Mouse (Mus musculus) neutrophil, adult 59 days (primary cell): ENCODE measurements around the gene Olfr487. TPM values are rescaled to one million over a fixed set of nuclear protein-coding genes. Genes with fewer than 3 reads are reported as not detected.

ENCODE experiments used
- total RNA-seq, 2 experiments: library from RNA; stranded (reverse); gene quantifications; 1 replicate in 1 of 2; 2 replicates in 1 of 2; pipeline ENCODE4 v1.2.4; 2023

Gene Olfr487
- total RNA-seq = not detected

GRCm38 (mm10) chr7:108214536-108214935 is at the start of gene Olfr487:
Gene Olfr487 (minus strand): TSS chr7:108214636.

GRCm38 (mm10) chr7:108258247-108258646 is 43.8 kb upstream of the Olfr487 start, which contains the start of gene Olfr488:
Gene Olfr488 (minus strand): TSS chr7:108258347.

GRCm38 (mm10) chr7:108172642-108173041 is 41.8 kb downstream of the Olfr487 start, which contains the start of gene Olfr486:
Gene Olfr486 (minus strand): TSS chr7:108172742.

GRCm38 (mm10) chr7:108159771-108160170 is 54.7 kb downstream of the Olfr487 start, which contains the start of gene Olfr485:
Gene Olfr485 (minus strand): TSS chr7:108159871.

Other genes with a start within 250 kb of the Olfr487 start
- not detected for gene Olfr476, start 249.8 kb downstream of the Olfr487 start, total RNA-seq
- gene Olfr477, start 227.9 kb downstream of the Olfr487 start, total RNA-seq = not detected
- not detected for gene Olfr478, start 180.6 kb downstream of the Olfr487 start, total RNA-seq
- gene Olfr479, start 163.9 kb downstream of the Olfr487 start, total RNA-seq = not detected
- gene Olfr480, start 147.3 kb downstream of the Olfr487 start, total RNA-seq = not detected
- gene Olfr481, start 134.8 kb downstream of the Olfr487 start, total RNA-seq = not detected
- gene Olfr482, start 117.0 kb downstream of the Olfr487 start, total RNA-seq = 1 to 10 TPM; 1.0 to 1.7 TPM
- not detected for gene Olfr483, start 113.8 kb downstream of the Olfr487 start, total RNA-seq
- gene Olfr484, start 87.2 kb downstream of the Olfr487 start, total RNA-seq = not detected
- not detected for gene Olfr485, start 54.8 kb downstream of the Olfr487 start, total RNA-seq
- not detected for gene Olfr486, start 41.9 kb downstream of the Olfr487 start, total RNA-seq
- not detected for gene Olfr488, start 43.7 kb upstream of the Olfr487 start, total RNA-seq
- not detected for gene Olfr490, start 74.3 kb upstream of the Olfr487 start, total RNA-seq
- gene Olfr491, start 98.8 kb upstream of the Olfr487 start, total RNA-seq = not detected
- not detected for gene Olfr492, start 109.0 kb upstream of the Olfr487 start, total RNA-seq
- not detected for gene Olfr493, start 132.3 kb upstream of the Olfr487 start, total RNA-seq
- gene Olfr494, start 150.7 kb upstream of the Olfr487 start, total RNA-seq = not detected
- not detected for gene Olfr495, start 178.5 kb upstream of the Olfr487 start, total RNA-seq
- not detected for gene Olfr497, start 205.8 kb upstream of the Olfr487 start, total RNA-seq